Comparison of ENCODE assay signal across 19 mouse cellular contexts in genomic region chr17:35043794-35044193, GRCm38 (mm10). TPM values are rescaled to one million over a fixed set of nuclear protein-coding genes. Genes with fewer than 3 reads are reported as not detected.
A peak's percentile ranks its signal among the peaks of the same experiment; 100 is the strongest.
DNase-seq lines count a peak whose midpoint lies in the region; ATAC-seq and TF ChIP-seq lines count a peak whose summit lies in the region.
"Had no signal": no experiment of that assay in that cellular context is flagged by ENCODE, and none has a peak within 500 bp of the region (broad histone marks: within the 10 kb centered on the region; RNA-seq: fewer than 3 reads in every experiment).

No protein-coding gene starts in this region.

- intact Hi-C loops in heart, postnatal 36 days (cut with DNase I): no loop called here
- intact Hi-C loops in left cerebral cortex, postnatal 36 days (cut with DNase I): no loop called here

- TF ChIP-seq CTCF in embryonic fibroblast, embryonic 13.5 days (IDR thresholded peaks at IDR 0.05; ENCODE audit: borderline replicate concordance, insufficient read depth, low read length): no peak

- ATAC-seq in heart, embryonic 13.5 days (ENCODE audit: extremely low read depth, insufficient number of reproducible peaks, low FRiP score, low TSS enrichment): no peak
- no peak for ATAC-seq in liver, embryonic 11.5 days (replicated peaks; ENCODE audit: low FRiP score)
- ATAC-seq in stomach, embryonic 15.5 days (ENCODE audit: insufficient read depth, low FRiP score, low read depth): no peak
- ATAC-seq: forebrain, embryonic 15.5 days; Patski had no signal

- no peak for DNase-seq in heart, postnatal 36 days
- no peak for DNase-seq in liver, embryonic 11.5 days (ENCODE audit: low spot score)
- DNase-seq in liver: no peak
- DNase-seq in ovary, adult 18-20 months (ENCODE audit: low spot score): no peak
- DNase-seq in left cerebral cortex, postnatal 36 days (ENCODE audit: low spot score in 2 of 2): no peak
- DNase-seq: cerebellum, postnatal 10 days; gastrocnemius, postnatal 14 days; kidney, postnatal 4 days; right cerebral cortex, postnatal 25 days; thymus, postnatal 36 days had no signal

- no peak for TF ChIP-seq POLR2A in embryonic fibroblast, embryonic 13.5 days (IDR thresholded peaks at IDR 0.05; ENCODE audit: low read depth, low read length)

- H3K4me1 ChIP-seq in heart, embryonic 13.5 days: peaks cover 46% of the 10 kb centered on the region
- H3K4me1 ChIP-seq in liver, embryonic 11.5 days (replicated peaks; ENCODE audit: control insufficient read depth, insufficient read depth, low read length): peaks cover 51% of the 10 kb centered on the region
- H3K4me1 ChIP-seq in embryonic fibroblast, embryonic 13.5 days (ENCODE audit: control insufficient read depth, insufficient read depth, low read length): peaks cover 27% of the 10 kb centered on the region
- H3K4me1 ChIP-seq in stomach, embryonic 15.5 days: peaks cover 33% of the 10 kb centered on the region

- H3K27me3 ChIP-seq in heart, embryonic 13.5 days (replicated peaks): no peaks in the 10 kb centered on the region
- no peaks in the 10 kb centered on the region for H3K27me3 ChIP-seq in liver, embryonic 11.5 days (replicated peaks; ENCODE audit: control insufficient read depth, insufficient read depth, low read length)
- H3K27me3 ChIP-seq in stomach, embryonic 15.5 days (replicated peaks): no peaks in the 10 kb centered on the region
- H3K27me3 ChIP-seq: forebrain, embryonic 15.5 days; hindbrain, embryonic 15.5 days; Patski had no signal

- H3K4me2 ChIP-seq in heart, embryonic 13.5 days: no peak overlapping the region
- peak overlapping the region; percentile 11; the same call in 1 of the 2 replicates for H3K4me2 ChIP-seq in liver, embryonic 11.5 days
- no peak overlapping the region for H3K4me2 ChIP-seq in stomach, embryonic 15.5 days
- H3K4me2 ChIP-seq: forebrain, embryonic 15.5 days; hindbrain, embryonic 15.5 days had no signal

- H3K27ac ChIP-seq in heart, embryonic 13.5 days (replicated peaks): peak overlapping the region; percentile 94
- peak overlapping the region; percentile 58; the same call in 1 of the 2 replicates for H3K27ac ChIP-seq in liver, embryonic 11.5 days (ENCODE audit: low read depth, low read length)
- H3K27ac ChIP-seq in embryonic fibroblast, embryonic 13.5 days (ENCODE audit: insufficient read depth, low read length): peak overlapping the region; percentile 85; the same call in 1 of the 2 replicates
- peak overlapping the region; percentile 98 for H3K27ac ChIP-seq in stomach, embryonic 15.5 days
- H3K27ac ChIP-seq: forebrain, embryonic 15.5 days; hindbrain, embryonic 15.5 days; left cerebral cortex, adult 2 months had no signal

- no peak overlapping the region for H3K9ac ChIP-seq in heart, embryonic 13.5 days
- H3K9ac ChIP-seq in liver, embryonic 11.5 days (ENCODE audit: low read depth, low read length): no peak overlapping the region
- H3K9ac ChIP-seq in stomach, embryonic 15.5 days: no peak overlapping the region
- H3K9ac ChIP-seq: forebrain, embryonic 15.5 days; hindbrain, embryonic 15.5 days had no signal

- H3K9me3 ChIP-seq in heart, embryonic 13.5 days: no peaks in the 10 kb centered on the region
- H3K9me3 ChIP-seq in liver, embryonic 11.5 days (ENCODE audit: control insufficient read depth, low read length): no peaks in the 10 kb centered on the region
- no peaks in the 10 kb centered on the region for H3K9me3 ChIP-seq in stomach, embryonic 15.5 days
- H3K9me3 ChIP-seq: forebrain, embryonic 15.5 days; hindbrain, embryonic 15.5 days had no signal

- no peak overlapping the region for H3K4me3 ChIP-seq in heart, embryonic 13.5 days
- H3K4me3 ChIP-seq in liver, embryonic 11.5 days (ENCODE audit: low read depth, low read length): no peak overlapping the region
- H3K4me3 ChIP-seq in embryonic fibroblast, embryonic 13.5 days (ENCODE audit: insufficient read depth, low read length): no peak overlapping the region
- H3K4me3 ChIP-seq in stomach, embryonic 15.5 days (replicated peaks): no peak overlapping the region
- H3K4me3 ChIP-seq: forebrain, embryonic 15.5 days; hindbrain, embryonic 15.5 days; left cerebral cortex, adult 2 months had no signal

- WGBS in heart, embryonic 13.5 days: 72% methylated on average over 4 of the region's 4 CpGs
- 83% methylated on average over 4 of the region's 4 CpGs for WGBS in liver, embryonic 11.5 days
- 68% methylated on average over 4 of the region's 4 CpGs for WGBS in stomach, embryonic 15.5 days

- H3K36me3 ChIP-seq in heart, embryonic 13.5 days: no peaks in the 10 kb centered on the region
- no peaks in the 10 kb centered on the region for H3K36me3 ChIP-seq in liver, embryonic 11.5 days (ENCODE audit: control insufficient read depth, insufficient read depth, low read length)
- H3K36me3 ChIP-seq in stomach, embryonic 15.5 days: no peaks in the 10 kb centered on the region
- H3K36me3 ChIP-seq: forebrain, embryonic 15.5 days; hindbrain, embryonic 15.5 days had no signal

RNA-seq across cellular contexts. Expression of gene Msh5, which starts 2.8 kb away (rescaled TPM):
- 4.0 and 4.1 TPM in 2 replicates for polyA plus RNA-seq in heart, embryonic 13.5 days (2015; fragmentation: Nextera tagmentation; extraction: Ambion mirVana)
- total RNA-seq in heart, postnatal 36 days (2021): under 1 TPM; 0.25 to 0.70 TPM
- 3.8 and 4.7 TPM in 2 replicates for polyA plus RNA-seq in liver, embryonic 11.5 days (2014; fragmentation: Nextera tagmentation; extraction: Ambion mirVana)
- 1.2 and 2.8 TPM in 2 replicates for polyA plus RNA-seq in embryonic fibroblast, embryonic 13.5 days (2011; ENCODE audit: insufficient read length, low read depth, missing spikeins)
- 3.8 and 4.8 TPM in 2 replicates for polyA plus RNA-seq in stomach, embryonic 15.5 days (2015; fragmentation: Nextera tagmentation; extraction: Ambion mirVana)
- under 1 TPM in 1 of 2 experiments, not detected in 1; 0.66 TPM for total RNA-seq in left cerebral cortex, postnatal 36 days (2021)

RNA-seq across cellular contexts. Expression of gene Clic1, which starts 6.0 kb away (rescaled TPM):
- 351 and 389 TPM in 2 replicates for polyA plus RNA-seq in heart, embryonic 13.5 days (2015; fragmentation: Nextera tagmentation; extraction: Ambion mirVana)
- total RNA-seq in heart, postnatal 36 days (2021): 10 to 100 TPM; 41.7 to 44.0 TPM
- 118 and 134 TPM in 2 replicates for polyA plus RNA-seq in liver, embryonic 11.5 days (2014; fragmentation: Nextera tagmentation; extraction: Ambion mirVana)
- 266 and 360 TPM in 2 replicates for polyA plus RNA-seq in embryonic fibroblast, embryonic 13.5 days (2011; ENCODE audit: insufficient read length, low read depth, missing spikeins)
- 361 and 363 TPM in 2 replicates for polyA plus RNA-seq in stomach, embryonic 15.5 days (2015; fragmentation: Nextera tagmentation; extraction: Ambion mirVana)
- total RNA-seq in left cerebral cortex, postnatal 36 days (2021): 1 to 10 TPM; 8.4 to 8.5 TPM

RNA-seq across cellular contexts. Expression of gene Ddah2, which starts 15.0 kb away (rescaled TPM):
- polyA plus RNA-seq in heart, embryonic 13.5 days (2015; fragmentation: Nextera tagmentation; extraction: Ambion mirVana): 194 and 207 TPM in 2 replicates
- total RNA-seq in heart, postnatal 36 days (2021): 10 to 100 TPM; 27.5 to 27.6 TPM
- 124 and 132 TPM in 2 replicates for polyA plus RNA-seq in liver, embryonic 11.5 days (2014; fragmentation: Nextera tagmentation; extraction: Ambion mirVana)
- polyA plus RNA-seq in embryonic fibroblast, embryonic 13.5 days (2011; ENCODE audit: insufficient read length, low read depth, missing spikeins): 46.4 and 52.8 TPM in 2 replicates
- polyA plus RNA-seq in stomach, embryonic 15.5 days (2015; fragmentation: Nextera tagmentation; extraction: Ambion mirVana): 210 and 216 TPM in 2 replicates
- total RNA-seq in left cerebral cortex, postnatal 36 days (2021): 10 to 100 TPM; 13.9 to 14.0 TPM

RNA-seq across cellular contexts. Expression of gene Sapcd1, which starts 16.0 kb away (rescaled TPM):
- 3.2 and 4.2 TPM in 2 replicates for polyA plus RNA-seq in heart, embryonic 13.5 days (2015; fragmentation: Nextera tagmentation; extraction: Ambion mirVana)
- not detected for total RNA-seq in heart, postnatal 36 days (2021)
- 6.9 and 8.5 TPM in 2 replicates for polyA plus RNA-seq in liver, embryonic 11.5 days (2014; fragmentation: Nextera tagmentation; extraction: Ambion mirVana)
- not detected in 2 replicates for polyA plus RNA-seq in embryonic fibroblast, embryonic 13.5 days (2011; ENCODE audit: insufficient read length, low read depth, missing spikeins)
- polyA plus RNA-seq in stomach, embryonic 15.5 days (2015; fragmentation: Nextera tagmentation; extraction: Ambion mirVana): 13.2 and 14.8 TPM in 2 replicates
- under 1 TPM in 1 of 2 experiments, not detected in 1; 0.79 TPM for total RNA-seq in left cerebral cortex, postnatal 36 days (2021)
- total RNA-seq: liver, adult 2 months had no signal

RNA-seq across cellular contexts. Expression of gene Ly6g6c, which starts 21.4 kb away (rescaled TPM):
- polyA plus RNA-seq in heart, embryonic 13.5 days (2015; fragmentation: Nextera tagmentation; extraction: Ambion mirVana): not detected in 2 replicates
- total RNA-seq in heart, postnatal 36 days (2021): under 1 TPM in 1 of 2 experiments, not detected in 1; 0.56 TPM
- 0.34 and 1.8 TPM in 2 replicates for polyA plus RNA-seq in liver, embryonic 11.5 days (2014; fragmentation: Nextera tagmentation; extraction: Ambion mirVana)
- polyA plus RNA-seq in embryonic fibroblast, embryonic 13.5 days (2011; ENCODE audit: insufficient read length, low read depth, missing spikeins): not detected in 2 replicates
- polyA plus RNA-seq in stomach, embryonic 15.5 days (2015; fragmentation: Nextera tagmentation; extraction: Ambion mirVana): 6.2 and 17.2 TPM in 2 replicates
- total RNA-seq in left cerebral cortex, postnatal 36 days (2021): not detected
- total RNA-seq: gastrocnemius, postnatal 14 days; left cerebral cortex, adult 2 months; liver, adult 2 months had no signal
- polyA plus RNA-seq: embryonic facial prominence, embryonic 11.5 days; forebrain, embryonic 15.5 days; liver, adult 2 months; Patski had no signal
